Mouse (Mus musculus): Measurements from ENCODE around the gene Gng8.

- TF ChIP-seq POLR2A (IDR thresholded peaks at IDR 0.05; ENCODE audit: extremely low read depth, insufficient read depth, low read length) (no peak), CTCF (IDR thresholded peaks at IDR 0.05; ENCODE audit: low read depth, low read length) (no peak)
These were observed 11.0 kb upstream of the Gng8 start for GRCm38 (mm10) chr7:16880615-16881014.

All from liver, adult 2 months (tissue).